Mouse (Mus musculus): ENCODE measurements around the gene Sae1. TPM values are rescaled to one million over a fixed set of nuclear protein-coding genes. Genes with fewer than 3 reads are reported as not detected.

Sae1 gene
- polyA plus RNA-seq, 1 experiment: 256 TPM

DNA sequence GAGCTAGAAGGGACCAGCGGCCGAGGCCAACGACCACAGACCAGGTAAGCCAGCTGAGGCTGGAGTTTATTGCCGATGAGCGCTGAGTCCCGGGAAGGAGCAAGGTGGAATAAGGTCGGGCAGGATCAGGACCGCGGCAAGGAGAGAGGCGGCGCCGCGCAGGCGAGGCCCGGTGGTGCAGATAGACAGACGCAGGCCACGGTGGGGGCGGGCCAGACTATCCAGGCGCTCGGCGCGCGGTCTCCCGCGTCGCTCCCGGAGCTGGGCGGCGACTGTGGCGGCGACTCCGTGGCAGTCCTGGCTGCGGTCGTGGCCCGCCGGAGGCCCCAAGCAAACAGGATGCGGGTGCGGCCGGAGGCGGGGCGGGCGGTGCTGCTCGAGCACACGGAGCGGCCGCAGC is 114.9 kb downstream of the Sae1 start:
- H3K9me3 ChIP-seq (replicated peaks; ENCODE audit: control insufficient read depth, insufficient read depth, low read length, poor library complexity, severe bottlenecking): no peaks in the 10 kb centered on the region
- H3K27me3 ChIP-seq (ENCODE audit: control insufficient read depth, insufficient read depth, low read length, poor library complexity, severe bottlenecking): no peaks in the 10 kb centered on the region
- H3K27ac ChIP-seq (ENCODE audit: insufficient read depth, low read length): no peak overlapping the region
- TF ChIP-seq EP300 (IDR thresholded peaks at IDR 0.05; ENCODE audit: insufficient read depth, low read depth, low read length) (no peak), CTCF (IDR thresholded peaks at IDR 0.05; ENCODE audit: low read depth, low read length) (no peak), POLR2A (IDR thresholded peaks at IDR 0.05; ENCODE audit: insufficient read depth, low read length) (no peak)
- H3K36me3 ChIP-seq (ENCODE audit: control insufficient read depth, insufficient read depth, low read length, poor library complexity, severe bottlenecking): 0 out of 2 replicates have a peak, but pooled peaks cover 3% of the 10 kb centered on the region
- peak overlapping the region; percentile 61 for H3K9ac ChIP-seq (ENCODE audit: low read depth, poor library complexity, severe bottlenecking)
- peak overlapping the region; percentile 86 for H3K4me3 ChIP-seq (ENCODE audit: low read depth, low read length)
- H3K4me1 ChIP-seq (ENCODE audit: control insufficient read depth, insufficient read depth, low read length): no peaks in the 10 kb centered on the region

DNA sequence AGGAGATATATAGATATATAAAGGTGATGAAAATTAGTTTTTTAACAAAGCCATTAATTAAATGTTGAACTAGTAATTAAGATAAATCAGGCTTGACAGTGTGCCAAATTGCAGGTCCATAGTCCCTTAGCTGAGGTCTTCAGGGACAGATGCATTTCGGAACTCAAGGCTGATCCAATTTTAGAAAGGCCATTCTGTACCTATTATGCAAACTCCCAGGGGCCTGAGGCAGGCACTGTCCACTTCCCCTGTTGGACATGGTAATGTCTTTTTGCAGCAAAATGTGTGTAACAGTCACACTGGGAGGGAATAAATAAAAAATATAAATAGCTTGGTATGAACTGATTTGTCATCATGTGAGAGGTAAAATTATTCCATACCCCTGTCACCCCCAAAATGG is 116.5 kb downstream of the Sae1 start:
- Histone ChIP-seq H3K27me3 (ENCODE audit: control insufficient read depth, insufficient read depth, low read length, poor library complexity, severe bottlenecking) (no peaks in the 10 kb centered on the region), H3K9ac (ENCODE audit: low read depth, poor library complexity, severe bottlenecking) (no peak overlapping the region), H3K27ac (ENCODE audit: insufficient read depth, low read length) (no peak overlapping the region), H3K4me1 (ENCODE audit: control insufficient read depth, insufficient read depth, low read length) (no peaks in the 10 kb centered on the region), H3K9me3 (replicated peaks; ENCODE audit: control insufficient read depth, insufficient read depth, low read length, poor library complexity, severe bottlenecking) (no peaks in the 10 kb centered on the region), H3K4me3 (ENCODE audit: low read depth, low read length) (no peak overlapping the region), H3K36me3 (ENCODE audit: control insufficient read depth, insufficient read depth, low read length, poor library complexity, severe bottlenecking) (0 out of 2 replicates have a peak, but pooled peaks cover 1% of the 10 kb centered on the region)
- TF ChIP-seq EP300 (IDR thresholded peaks at IDR 0.05; ENCODE audit: insufficient read depth, low read depth, low read length) (no peak), POLR2A (IDR thresholded peaks at IDR 0.05; ENCODE audit: insufficient read depth, low read length) (no peak), CTCF (IDR thresholded peaks at IDR 0.05; ENCODE audit: low read depth, low read length) (no peak)

Other genes with a start within 250 kb of the Sae1 start
- gene Meis3, start 212.7 kb downstream of the Sae1 start, polyA plus RNA-seq (2011; ENCODE audit: insufficient read depth, insufficient read length, low read depth, missing spikeins): 4.5 and 5.2 TPM in 2 replicates
- 9.7 and 11.6 TPM in 2 replicates for gene Dhx34, start 165.8 kb downstream of the Sae1 start, polyA plus RNA-seq (2011; ENCODE audit: insufficient read depth, insufficient read length, low read depth, missing spikeins)
- gene C5ar2, start 143.7 kb downstream of the Sae1 start, polyA plus RNA-seq (2011; ENCODE audit: insufficient read depth, insufficient read length, low read depth, missing spikeins): not detected in 2 replicates
- gene C5ar1, start 128.3 kb downstream of the Sae1 start, polyA plus RNA-seq (2011; ENCODE audit: insufficient read depth, insufficient read length, low read depth, missing spikeins): not detected in 2 replicates
- 3.3 and 4.6 TPM in 2 replicates for gene Inafm1, start 114.2 kb downstream of the Sae1 start, polyA plus RNA-seq (2011; ENCODE audit: insufficient read depth, insufficient read length, low read depth, missing spikeins)
- gene Ccdc9, start 101.0 kb downstream of the Sae1 start, polyA plus RNA-seq (2011; ENCODE audit: insufficient read depth, insufficient read length, low read depth, missing spikeins): 86.6 and 104 TPM in 2 replicates
- gene Bbc3, start 79.4 kb downstream of the Sae1 start, polyA plus RNA-seq (2011; ENCODE audit: insufficient read depth, insufficient read length, low read depth, missing spikeins): 38.5 and 38.7 TPM in 2 replicates
- gene Zc3h4, start 13.1 kb upstream of the Sae1 start, polyA plus RNA-seq (2011; ENCODE audit: insufficient read depth, insufficient read length, low read depth, missing spikeins): 48.3 and 51.2 TPM in 2 replicates
- gene Tmem160, start 65.0 kb upstream of the Sae1 start, polyA plus RNA-seq (2011; ENCODE audit: insufficient read depth, insufficient read length, low read depth, missing spikeins): 24.3 and 25.4 TPM in 2 replicates
- 0.27 and 0.70 TPM in 2 replicates for gene Npas1, start 89.9 kb upstream of the Sae1 start, polyA plus RNA-seq (2011; ENCODE audit: insufficient read depth, insufficient read length, low read depth, missing spikeins)
- 47.9 and 48.5 TPM in 2 replicates for gene Arhgap35, start 227.2 kb upstream of the Sae1 start, polyA plus RNA-seq (2011; ENCODE audit: insufficient read depth, insufficient read length, low read depth, missing spikeins)

All from ES-Bruce4 (cell line).